Mouse (Mus musculus) olfactory bulb, adult 2 months (tissue): ENCODE results near the gene Myo3b.

Experiments used
- CTCF ChIP-seq: fragments of 200-500 bp; IDR thresholded peaks from 2 replicates; pipeline ENCODE4 v1.5.1; 2012; ENCODE audit warnings: low read depth, mild to moderate bottlenecking, low read length, moderate library complexity; ENCODE audit not compliant: insufficient read depth
- POLR2A ChIP-seq: fragments of 200-500 bp; IDR thresholded peaks from 2 replicates; pipeline ENCODE4 v1.6.1; 2012; ENCODE audit warnings: mild to moderate bottlenecking, low read depth, low read length, moderate library complexity; ENCODE audit not compliant: insufficient read depth

DNA sequence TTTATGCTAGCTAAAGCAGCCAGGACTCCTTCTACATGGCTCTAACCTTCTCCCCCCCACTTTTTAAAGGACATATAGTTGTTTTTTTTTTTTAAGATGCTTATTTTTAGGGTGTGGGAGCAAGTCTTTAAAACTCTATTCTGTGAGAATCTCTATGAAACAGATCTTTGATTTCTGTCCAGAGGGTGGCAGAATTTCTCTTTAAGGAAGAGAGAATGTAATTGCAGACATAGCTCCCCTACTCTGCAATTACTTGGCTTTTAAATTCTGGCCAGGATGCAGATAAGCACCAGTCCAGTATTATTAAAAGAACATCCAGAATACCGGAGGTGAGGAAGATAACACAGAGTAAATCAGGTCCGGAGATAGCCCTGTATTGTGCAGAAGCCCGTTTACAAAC lies 178.9 kb downstream of the Myo3b start:
- TF ChIP-seq CTCF (no peak), POLR2A (no peak)
